Mouse (Mus musculus): ENCODE measurements around the gene Chga.

Chga gene

DNA sequence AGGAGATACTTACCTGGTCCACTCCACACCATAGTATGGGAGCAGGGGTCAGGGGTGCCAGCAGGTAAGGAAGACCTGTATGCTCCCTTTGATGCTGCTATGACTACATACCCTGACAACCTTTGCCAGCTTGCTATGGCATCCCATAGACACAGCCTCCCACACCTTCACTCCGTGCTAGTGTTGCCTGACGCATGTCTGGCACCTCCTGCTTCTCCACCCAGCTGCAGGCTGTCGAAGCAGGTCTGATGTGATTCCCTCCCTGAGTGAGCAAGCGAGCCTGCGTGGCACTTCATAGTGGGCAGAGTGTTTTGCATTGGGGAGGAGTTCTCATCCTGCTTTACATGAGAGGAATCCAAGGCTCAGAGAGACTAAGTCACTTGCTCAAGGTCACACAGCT is 2.6 kb downstream of the Chga start:
- in situ Hi-C loops (cut with MboI, MseI): no loop called here

DNA sequence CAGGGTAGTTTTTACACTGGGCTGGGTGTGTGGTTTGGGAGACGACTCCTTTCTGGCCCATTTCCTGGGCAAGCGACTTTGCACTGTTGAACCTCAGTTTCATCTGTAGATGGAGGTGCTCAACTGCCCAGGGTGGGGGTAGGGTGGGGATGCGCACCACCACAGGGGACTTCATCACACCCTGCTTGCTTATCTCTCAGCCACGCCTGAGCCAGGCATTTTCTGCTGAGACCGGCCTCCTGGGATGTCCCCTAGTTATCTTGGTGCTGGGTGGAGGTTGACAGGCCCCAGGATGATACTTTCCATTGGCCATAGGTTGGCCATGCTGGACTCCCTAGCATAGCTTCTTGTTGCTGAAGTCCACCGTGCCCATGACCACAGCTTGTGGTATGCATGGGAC is 10.3 kb downstream of the Chga start:
- in situ Hi-C loops (cut with MboI, MseI): no loop called here

DNA sequence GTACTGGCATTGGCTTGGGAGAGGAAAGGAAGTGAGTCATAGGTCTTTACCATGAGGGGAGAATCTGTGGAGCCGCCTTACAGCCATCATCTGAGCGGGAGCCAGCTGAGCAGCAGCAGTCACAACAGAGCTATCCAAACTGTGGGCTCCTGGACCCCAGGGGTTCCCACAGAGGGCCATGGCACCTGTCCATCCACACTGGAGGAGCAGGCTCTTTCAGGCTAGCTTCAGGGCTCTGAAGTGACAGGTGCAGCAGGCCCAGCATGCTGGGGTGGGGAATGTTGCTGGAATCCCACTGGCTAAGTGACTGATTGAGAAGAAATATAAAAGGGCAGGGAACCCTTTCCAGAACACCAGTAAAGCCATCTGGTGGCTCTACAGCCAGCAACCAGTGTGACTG is 12.2 kb downstream of the Chga start:
- in situ Hi-C loops (cut with MboI, MseI): no loop called here

DNA sequence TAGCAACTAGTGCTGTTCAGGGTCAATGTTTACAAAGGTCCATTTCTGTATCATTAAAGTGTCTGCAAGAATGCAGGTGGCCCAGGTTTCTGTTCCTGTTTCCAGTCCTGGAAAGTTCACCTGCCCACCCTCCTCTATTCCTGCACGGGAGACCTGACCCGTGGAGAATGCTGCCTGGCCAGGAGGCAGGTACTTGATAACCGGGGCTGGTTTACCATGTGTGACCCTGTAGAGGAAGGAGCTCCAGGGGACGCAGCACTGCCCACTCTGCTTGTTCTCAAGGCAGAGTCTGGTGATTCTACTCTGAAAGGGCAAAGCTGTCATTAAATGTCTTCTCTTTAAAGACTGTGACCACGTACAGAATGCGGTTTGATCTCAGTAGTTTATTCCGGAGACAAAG is 13.4 kb downstream of the Chga start:
- in situ Hi-C loops (cut with MboI, MseI): no loop called here

DNA sequence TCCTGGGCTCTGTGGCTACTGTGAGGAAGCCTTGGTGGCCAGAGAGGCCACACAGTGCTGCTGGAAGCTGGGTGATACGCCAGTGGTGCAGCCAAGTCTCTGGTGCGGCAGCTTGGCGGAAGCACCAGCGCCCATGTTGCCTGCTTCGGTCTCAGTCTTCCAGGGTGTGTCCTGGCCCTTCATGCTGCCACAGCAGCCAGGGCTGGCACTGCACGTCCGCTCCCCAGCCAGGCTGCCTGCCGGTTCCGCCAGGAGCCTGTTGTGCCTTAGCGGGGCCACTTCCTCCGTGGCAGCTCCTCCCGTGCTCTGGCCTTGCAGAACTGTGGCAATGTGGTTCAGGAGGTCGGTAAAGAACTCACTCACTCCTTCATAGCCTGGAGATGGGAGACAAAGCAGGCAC is 15.3 kb downstream of the Chga start:
- in situ Hi-C loops (cut with MboI, MseI): no loop called here

DNA sequence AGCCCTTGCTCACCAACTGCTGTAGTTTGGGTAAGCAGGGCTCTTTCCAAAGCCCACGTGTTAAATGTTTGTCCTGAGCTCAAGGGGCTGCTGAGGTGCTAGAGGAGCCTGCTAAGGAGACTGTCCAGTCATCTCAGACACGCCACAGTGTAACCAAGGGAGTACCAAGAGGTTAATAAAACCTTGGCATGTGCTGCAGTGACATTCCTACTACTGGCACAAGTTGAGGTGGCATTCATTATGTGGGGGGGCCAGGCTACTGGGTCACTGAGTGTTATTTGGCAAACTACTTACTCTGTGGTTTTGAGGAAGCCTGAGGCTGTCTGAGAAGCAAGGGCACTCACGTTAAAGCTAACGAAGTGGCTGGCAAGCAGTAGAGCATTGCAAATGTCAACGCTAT is 16.0 kb downstream of the Chga start:
- in situ Hi-C loops (cut with MboI, MseI): no loop called here

DNA sequence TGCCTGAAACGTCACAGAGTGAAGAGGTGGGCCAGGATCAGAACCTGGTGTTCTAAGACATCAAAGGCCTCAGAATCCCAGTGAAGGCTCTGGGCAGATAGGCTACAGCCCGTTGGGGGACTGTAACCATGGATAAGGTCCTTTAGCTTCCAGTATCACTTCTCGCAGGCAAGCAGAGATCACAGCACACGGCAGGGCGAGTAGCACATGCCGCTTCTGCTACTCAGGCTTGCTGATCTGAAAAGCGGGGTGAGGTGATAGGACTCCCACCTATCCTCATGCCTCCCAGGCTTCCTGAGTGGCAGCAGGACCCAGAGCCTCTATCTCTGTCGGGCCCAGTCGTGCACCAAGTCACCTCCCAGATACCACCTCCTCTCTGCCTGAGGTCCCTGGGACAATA is 16.9 kb downstream of the Chga start:
- in situ Hi-C loops (cut with MboI, MseI): no loop called here

DNA sequence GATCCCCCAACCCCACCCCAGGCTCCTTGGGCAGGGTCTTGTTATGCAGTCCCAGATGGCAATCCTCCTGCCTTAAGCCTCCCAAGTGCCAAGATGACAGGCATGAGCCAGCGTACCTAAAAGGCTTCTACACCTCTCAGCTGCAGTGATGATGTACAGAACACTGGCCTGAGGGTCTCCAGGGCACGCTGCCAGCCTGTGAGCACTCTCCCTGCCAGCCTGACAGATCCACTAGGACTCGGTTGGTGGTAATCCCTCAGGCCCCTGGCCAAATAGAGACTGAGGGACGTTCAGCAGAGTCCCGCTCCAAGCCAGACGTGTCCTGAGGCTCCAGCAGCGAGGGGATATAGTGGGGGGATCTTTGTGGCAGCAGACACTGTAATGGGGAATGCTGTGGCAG is 18.3 kb downstream of the Chga start:
- in situ Hi-C loops (cut with MboI, MseI): no loop called here

DNA sequence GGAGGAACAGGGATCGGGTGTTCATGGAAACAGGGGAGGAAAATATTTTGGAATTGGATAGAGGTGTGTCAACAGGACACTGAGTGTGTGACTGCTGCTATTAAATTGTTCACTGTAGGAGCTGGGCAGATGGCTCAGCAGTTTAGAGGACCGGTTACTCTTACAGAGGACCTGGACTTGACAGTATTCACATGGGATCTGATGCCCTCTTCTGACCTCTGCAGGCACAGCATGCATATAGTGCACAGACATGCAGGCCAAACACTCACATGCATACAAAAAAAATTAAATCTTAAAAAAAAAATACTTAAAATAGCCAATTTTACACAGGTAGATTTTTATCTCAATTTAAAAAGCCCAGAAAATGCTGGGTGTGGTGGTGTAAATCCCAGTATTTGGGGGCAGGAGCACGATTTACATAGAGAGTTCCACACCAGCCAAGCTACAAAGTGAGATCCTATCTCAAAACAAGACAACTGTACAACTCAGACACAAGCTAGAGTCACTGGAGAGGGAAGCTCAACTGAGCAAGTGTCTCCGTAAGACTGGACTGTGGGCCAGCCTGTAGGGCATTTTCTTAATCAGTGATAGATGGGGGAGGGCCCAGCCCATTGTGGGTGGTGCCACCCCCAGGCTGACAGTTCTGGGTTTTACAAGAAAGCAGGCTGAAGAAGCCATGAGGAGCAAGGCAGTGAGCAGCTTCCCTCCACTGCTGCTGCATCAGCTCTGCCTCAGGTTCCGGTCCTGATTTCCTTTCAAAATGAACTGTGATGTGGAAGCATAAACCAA is 21.0 kb downstream of the Chga start:
- in situ Hi-C loops (cut with MboI, MseI): no loop called here

DNA sequence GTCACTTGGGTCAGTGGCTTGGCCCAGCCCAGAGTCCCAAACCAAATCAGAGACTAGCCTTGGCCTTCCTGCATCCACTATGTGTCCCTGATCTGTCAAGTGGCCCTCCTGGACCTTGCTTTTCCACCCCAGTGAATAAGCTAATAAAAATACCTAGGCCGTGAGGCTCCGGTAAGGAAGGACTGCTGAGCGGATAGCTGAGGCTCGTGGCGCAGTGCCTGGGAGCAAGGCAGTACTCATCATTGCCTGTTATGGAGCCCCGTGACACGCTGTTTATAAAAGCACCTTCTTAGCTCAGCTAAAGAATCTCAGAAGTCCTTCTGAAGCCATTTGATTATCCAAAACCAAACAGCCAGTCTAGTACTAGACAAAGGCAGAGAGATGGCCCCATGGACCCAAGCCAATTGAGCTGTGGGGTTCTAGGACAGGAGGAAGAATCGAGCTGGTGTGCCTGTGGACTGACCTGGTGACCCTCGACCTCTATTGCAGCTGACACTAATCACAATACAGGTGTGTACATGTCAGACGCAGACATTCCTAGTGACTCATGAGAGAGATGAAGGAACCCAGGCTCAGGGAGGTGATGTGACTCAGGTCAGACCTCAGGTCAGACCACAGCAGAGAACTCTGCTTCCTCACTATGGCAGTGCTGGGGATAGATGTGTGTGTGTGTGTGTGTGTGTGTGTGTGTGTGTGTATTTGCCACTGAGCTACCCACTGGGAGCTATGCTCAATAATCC is 22.1 kb downstream of the Chga start:
- in situ Hi-C loops (cut with MboI, MseI): no loop called here

DNA sequence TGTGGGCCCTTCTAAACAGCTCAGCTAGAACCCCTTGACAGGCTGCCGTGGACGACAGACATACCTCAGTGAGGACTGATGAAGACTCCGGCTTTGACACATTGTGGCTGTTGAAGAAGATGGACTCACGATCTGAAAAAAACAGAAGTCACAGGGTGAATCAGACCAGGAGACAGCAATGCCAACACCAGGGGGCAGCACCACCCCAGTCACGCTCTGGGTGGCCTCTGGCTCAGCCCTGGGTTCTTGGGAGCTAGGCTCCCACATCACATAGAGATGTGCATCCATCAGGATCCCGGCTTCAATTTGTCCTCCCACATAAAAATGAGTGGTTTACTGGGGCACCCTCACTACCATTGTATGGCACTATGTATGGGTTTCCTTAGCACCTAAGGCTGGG is 24.3 kb downstream of the Chga start:
- in situ Hi-C loops (cut with MboI, MseI): no loop called here

DNA sequence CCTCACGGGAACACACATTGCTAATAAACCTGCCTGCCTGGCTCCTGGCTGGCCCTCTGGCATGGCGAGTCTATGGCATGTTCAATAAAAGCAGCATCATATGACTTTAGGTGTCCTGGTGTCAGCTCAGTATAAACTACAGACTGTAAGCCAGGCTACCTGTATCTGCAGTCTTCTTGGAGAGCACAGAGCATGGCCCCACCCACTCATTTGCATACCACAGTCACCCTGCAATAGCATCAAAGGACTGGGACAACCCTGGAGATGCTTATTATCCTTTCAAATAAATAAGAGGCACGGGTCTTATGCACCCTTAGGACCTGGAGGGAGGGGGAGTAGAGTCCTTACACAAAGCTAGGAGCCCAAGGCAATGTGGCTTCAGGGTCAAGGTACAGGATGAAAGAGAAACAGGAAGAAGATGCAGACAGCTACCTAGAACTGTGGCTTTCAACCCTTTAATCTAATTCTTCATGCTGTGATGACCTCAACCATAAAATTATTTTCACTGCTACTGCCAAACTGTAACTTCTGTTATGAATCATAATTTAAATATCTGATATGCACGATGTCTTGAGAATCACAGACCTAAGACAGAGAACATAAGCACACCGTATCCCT is 26.9 kb downstream of the Chga start:
- in situ Hi-C loops (cut with MboI, MseI): loop anchor here (5.0 kb wide), 1 partner anchor 126 kb away; no protein-coding TSS in a partner anchor

DNA sequence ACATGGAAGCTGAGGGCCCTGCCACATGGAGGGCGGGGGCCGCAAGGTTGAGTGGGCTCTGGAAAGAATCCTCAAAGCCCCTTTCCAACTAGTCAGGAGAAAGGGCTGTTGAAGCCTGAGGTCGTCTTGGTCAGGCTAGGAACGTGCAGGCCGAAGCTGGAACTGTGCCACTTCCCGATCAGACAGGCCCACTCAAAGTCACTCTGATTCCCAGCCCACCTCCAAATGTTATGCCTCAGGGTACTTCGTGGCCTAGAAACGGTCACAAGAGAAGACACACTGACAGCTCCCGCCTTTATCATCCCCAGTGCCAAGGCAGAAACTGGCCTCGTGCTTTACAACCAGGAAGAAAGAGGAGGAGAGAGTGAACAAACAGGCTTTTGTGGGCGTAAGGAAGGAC is 27.7 kb downstream of the Chga start:
- in situ Hi-C loops (cut with MboI, MseI): loop anchor here (5.0 kb wide), 1 partner anchor 125 kb away; no protein-coding TSS in a partner anchor

DNA sequence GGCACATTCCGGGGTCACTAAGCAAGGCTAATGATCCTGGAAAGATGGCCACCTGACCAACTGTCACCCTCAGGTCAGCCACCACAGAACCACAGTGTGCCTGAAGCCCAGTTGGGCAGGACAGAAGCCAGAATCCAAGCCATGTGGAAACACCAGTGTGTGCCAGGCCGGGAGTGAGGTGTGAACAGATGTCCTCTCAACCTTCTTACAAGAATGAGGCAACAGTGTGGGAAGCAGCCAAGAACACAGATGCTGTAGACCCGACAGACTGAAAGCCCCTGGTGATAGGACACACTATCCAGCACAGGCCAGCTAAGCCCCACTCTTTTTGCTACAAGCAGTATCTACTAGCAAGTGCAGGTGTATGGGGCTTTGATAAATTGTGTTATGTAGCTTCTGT is 30.6 kb downstream of the Chga start:
- in situ Hi-C loops (cut with MboI, MseI): loop anchor here (5.0 kb wide), 1 partner anchor 142 kb away; no protein-coding TSS in a partner anchor

DNA sequence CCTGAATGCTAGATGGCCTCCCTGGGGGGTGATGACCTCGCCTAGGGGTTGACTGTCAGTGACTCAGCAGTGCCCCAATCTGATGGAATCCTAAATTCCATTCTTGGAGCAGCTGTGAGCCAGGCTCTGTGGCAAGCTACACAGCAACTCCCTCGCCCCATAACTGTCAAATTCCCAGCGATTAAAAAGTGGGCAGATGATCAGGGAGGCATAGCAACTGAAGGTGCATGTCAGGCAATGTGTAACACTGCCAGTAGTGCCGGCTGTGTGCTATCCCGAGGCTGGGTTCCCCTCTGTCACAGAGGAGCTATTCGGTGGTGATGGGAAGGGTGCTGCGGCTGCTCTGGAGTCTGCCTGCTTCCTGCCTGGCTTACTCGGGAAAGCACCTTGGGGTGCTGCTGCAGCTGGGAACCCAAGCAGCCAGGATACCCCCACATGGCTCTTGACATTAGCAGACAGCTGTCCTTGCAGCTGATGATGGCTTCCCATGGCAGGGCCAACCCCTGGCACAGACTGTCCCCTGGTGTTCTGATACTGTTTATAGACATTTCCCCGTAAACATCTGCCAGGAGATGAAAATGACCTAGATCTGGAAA is 31.6 kb downstream of the Chga start:
- in situ Hi-C loops (cut with MboI, MseI): loop anchor here (5.0 kb wide), 1 partner anchor 141 kb away; no protein-coding TSS in a partner anchor

DNA sequence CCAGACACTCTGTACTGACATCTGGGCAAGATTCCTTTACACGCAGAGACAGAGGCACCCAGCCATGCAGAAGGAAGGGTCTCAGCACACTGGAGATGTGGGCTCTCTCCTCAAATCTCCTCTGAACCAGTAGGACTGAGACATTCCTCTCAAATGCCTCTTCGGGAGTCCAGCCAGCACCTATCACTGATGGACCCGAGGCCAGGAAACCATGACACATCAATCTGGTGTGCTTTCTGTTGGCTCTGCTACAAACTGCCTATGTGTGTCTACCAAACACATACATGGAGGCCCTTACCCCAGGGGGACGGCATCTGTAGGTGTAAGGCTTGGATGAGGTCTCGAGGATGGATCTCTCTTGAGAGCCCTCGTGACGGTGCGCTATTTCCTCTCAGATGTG is 32.3 kb downstream of the Chga start:
- in situ Hi-C loops (cut with MboI, MseI): loop anchor here (5.0 kb wide), 1 partner anchor 140 kb away; no protein-coding TSS in a partner anchor

DNA sequence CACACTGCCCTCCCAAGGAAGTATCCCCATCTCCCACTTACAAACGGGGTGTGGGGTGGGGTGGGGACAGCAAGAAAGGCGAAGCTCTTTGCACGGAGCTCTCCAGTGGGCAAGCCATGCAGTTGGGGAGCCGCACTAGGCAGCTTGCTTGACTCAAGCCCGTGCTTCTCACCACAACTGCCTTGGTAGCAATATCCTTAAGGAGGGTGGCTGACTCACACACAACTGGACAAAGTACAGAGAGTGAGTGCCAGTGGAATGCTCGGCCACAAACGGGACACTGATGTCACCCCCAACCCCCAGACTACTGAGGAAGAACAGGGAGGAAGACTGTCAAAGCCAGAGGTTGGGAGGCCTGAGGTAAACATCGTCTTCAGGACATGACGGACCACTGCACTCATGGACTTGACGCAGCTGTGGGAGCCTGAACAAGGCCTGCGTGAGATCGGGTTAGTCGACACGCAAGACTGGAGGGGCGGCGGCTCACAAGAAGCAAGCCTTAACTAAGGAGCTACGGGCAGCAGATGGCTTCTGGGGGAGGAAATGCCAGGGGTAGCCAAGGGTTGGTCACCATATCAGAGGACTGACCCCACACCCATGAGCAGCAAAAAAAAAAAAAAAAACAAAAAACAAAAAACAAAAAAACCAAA is 36.1 kb downstream of the Chga start:
- in situ Hi-C loops (cut with MboI, MseI): no loop called here

DNA sequence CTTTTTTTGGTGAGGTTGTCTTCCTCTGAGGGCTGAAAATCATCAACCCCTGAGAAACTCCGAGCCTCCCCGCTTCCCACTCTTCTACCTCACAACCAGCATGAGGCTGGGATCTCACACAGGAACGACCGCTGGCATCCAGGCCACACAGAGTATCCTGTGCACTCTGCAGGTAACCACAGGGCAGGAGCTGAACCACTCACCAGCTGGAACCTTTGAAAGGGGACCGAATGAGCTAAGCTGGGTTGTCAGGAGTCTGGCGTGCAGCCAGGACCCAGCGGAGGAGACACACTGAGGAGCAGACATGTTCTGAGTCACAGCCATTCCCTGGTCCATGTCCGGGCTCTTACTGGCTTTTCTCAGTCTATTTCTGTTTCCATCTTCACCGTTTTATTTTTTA is 38.9 kb downstream of the Chga start:
- in situ Hi-C loops (cut with MboI, MseI): no loop called here

DNA sequence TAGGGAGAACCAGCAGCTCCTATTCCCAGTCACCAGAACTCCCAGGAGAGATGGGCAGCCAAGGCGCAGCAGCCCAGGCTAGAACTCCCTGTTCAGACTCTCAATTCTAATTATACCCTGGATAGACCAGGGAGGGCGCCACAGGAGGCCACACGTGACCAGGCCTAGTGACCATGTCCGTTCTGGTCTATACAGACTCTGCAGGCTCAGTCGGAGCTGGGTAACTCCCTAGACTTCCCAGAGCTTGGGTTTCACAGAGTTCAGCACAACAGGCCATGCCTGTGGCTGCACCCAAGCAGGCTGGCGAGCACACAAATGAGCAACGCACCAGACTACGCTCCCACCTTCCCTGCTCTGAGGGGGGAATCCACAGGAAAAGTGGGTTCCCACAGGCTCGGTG is 39.9 kb downstream of the Chga start:
- in situ Hi-C loops (cut with MboI, MseI): no loop called here

DNA sequence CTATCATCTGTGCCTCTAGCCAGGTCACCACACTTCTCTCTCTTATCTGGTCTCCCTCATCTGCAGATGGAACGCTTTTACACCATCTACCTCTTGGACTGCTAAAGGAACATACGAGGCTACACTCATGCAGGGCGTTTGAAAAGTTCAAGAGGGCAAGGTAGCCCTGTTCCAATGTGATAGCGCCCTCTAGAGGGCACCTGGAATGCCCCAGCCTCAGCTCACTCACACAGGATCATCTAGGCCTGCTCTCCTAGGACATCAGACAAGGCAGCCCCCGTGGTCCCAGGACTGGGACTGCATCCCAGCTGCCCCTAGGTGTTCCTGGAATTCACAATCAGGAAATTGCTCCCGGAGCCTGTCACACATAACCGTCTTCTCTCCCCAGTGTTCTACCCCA is 41.6 kb downstream of the Chga start:
- in situ Hi-C loops (cut with MboI, MseI): no loop called here

DNA sequence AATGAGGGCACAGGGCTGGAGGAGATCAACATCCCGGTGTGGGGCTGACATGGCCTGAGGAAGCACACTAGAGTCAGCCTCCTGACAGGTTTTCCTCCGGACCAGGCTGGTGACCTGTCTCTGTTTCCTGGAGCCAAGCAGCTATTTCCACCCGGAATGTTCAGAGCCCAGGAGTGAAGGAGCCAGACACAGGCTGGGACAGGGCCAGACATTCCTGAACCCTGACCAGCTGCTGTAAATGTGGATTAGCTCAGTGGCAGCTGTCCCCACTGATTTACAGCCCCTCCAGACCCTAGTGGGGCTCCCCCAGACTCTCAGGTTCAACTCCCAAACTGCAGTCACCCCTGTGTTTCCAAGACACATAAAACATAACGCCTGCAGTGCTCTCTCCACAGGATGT is 42.7 kb downstream of the Chga start:
- in situ Hi-C loops (cut with MboI, MseI): no loop called here

DNA sequence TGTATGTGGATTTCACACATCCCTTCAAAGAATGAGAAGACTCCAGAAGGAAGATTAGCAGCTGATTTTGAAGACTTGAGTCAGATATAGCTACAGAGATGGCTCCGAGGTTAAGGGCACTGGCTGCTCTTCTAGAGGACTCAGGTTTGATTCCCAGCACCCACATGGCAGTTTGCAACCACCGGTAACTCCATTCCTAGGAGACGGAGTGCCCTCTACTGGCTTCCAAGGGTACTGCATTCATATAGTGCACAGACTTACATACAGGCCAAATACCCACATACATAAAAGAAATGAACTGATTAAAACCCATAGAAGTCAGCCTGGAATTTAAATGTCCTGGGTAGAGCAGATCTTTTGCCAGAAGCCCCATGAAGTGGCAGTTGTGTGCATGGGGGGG is 43.8 kb downstream of the Chga start:
- in situ Hi-C loops (cut with MboI, MseI): no loop called here

Data from T-helper 2 cell (primary cell).